Mouse (Mus musculus): ENCODE data around the gene Zdhhc8.

DNA sequence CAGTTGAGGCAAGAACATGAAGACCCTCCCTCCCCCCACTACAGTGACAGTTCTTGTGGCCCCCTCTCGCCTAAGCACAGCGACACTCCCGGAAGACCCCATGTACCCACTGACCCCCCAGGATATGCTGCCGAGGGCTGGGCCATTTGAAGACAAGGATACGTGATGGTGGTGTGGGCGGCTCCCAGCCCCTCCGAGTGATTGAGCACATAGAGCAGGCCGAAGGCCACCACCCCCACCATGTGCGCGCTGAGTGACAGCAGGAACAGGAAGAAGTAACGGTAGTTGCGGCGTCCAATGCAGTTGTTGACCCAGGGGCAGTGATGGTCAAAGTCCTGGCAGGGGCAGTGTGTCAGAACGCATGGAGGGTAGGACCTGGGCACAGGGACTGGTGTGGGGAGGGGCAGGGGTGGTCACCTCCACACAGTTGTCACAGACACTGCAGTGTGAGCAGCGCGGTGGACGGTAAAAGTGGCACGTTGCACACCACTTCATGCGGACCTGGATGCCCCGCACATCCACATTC lies 7.0 kb downstream of the Zdhhc8 start:
- TF ChIP-seq CTCF (IDR thresholded peaks at IDR 0.05; ENCODE audit: low read depth) (no peak), EP300 (optimal IDR thresholded peaks at IDR 0.05) (no peak)

All from stomach, postnatal 0 days (tissue).